Mouse (Mus musculus) left cerebral cortex, postnatal 25 days (tissue): ENCODE measurements around the gene Syt17. TPM values are rescaled to one million over a fixed set of nuclear protein-coding genes. Genes with fewer than 3 reads are reported as not detected.
A peak's percentile ranks its signal among the peaks of the same experiment; 100 is the strongest.
"Not testable (repeated sequence)": the region's sequence is repeated elsewhere in the genome, so short reads cannot be mapped to it uniquely, and the experiment has no call there.

Source experiments
- DNase-seq, 2 experiments: peaks; one replicate each; pipeline ENCODE4 v3.0.0; 2022; ENCODE audit warnings: low spot score in 2 of 2, mixed read lengths in 1 of 2
- intact Hi-C: fragments of 180-260 bp; cut with DNase I; formaldehyde crosslinking; loops from one replicate; pipeline ENCODE4 v1.15.1; 2025
- total RNA-seq, 2 experiments: library from RNA; stranded (reverse); gene quantifications; 2 replicates each; pipeline ENCODE4 v1.2.3; 2021

The Syt17 gene
- total RNA-seq, 2 experiments from 2014 or later: 61.6 to 73.9 TPM

GRCm38 (mm10) chr7:118401949-118402348 lies 46.1 kb downstream of the Syt17 start:
- intact Hi-C loops: no loop called here
- no peak for DNase-seq

GRCm38 (mm10) chr7:118399764-118400163 lies 48.3 kb downstream of the Syt17 start:
- intact Hi-C loops: loop anchor here (1.0 kb wide), 1 partner anchor 35 kb away; no protein-coding TSS in a partner anchor
- peak; percentile 78 to 96 for DNase-seq

- intact Hi-C loops: no loop called here
- peak; percentile 39 to 81 for DNase-seq
Observed at GRCm38 (mm10) chr7:118390705-118391104, 57.3 kb downstream of the Syt17 start.

- no peak for DNase-seq
- intact Hi-C loops: no loop called here
Observed at GRCm38 (mm10) chr7:118380996-118381395, 67.0 kb downstream of the Syt17 start.

GRCm38 (mm10) chr7:118380056-118380455 lies 68.0 kb downstream of the Syt17 start:
- no peak for DNase-seq
- intact Hi-C loops: no loop called here

GRCm38 (mm10) chr7:118376590-118376989 lies 71.4 kb downstream of the Syt17 start:
- DNase-seq: no peak
- intact Hi-C loops: no loop called here

- peak in 1 of 2 experiments; percentile 67 for DNase-seq
Observed at GRCm38 (mm10) chr7:118375341-118375740, 72.7 kb downstream of the Syt17 start.

GRCm38 (mm10) chr7:118371361-118371760 lies 76.7 kb downstream of the Syt17 start:
- intact Hi-C loops: no loop called here
- DNase-seq: peak in 1 of 2 experiments; percentile 80

More at GRCm38 (mm10) chr7:118375341-118375740, 72.7 kb downstream of the Syt17 start:
- intact Hi-C loops: no loop called here

- no peak for DNase-seq
- intact Hi-C loops: no loop called here
Observed at GRCm38 (mm10) chr7:118369705-118370104, 78.3 kb downstream of the Syt17 start.

- DNase-seq: no peak
- intact Hi-C loops: loop anchor here (2.0 kb wide), 2 partner anchors 53 to 63 kb away; no protein-coding TSS in a partner anchor
Observed at GRCm38 (mm10) chr7:118365902-118366301, 82.1 kb downstream of the Syt17 start.

- intact Hi-C loops: loop anchor here (2.0 kb wide), 2 partner anchors 52 to 64 kb away; no protein-coding TSS in a partner anchor
- DNase-seq: no peak
Observed at GRCm38 (mm10) chr7:118365251-118365650, 82.8 kb downstream of the Syt17 start.

GRCm38 (mm10) chr7:118364353-118365007 lies 83.5 kb downstream of the Syt17 start:
- peak; percentile 84 to 97 for DNase-seq
- intact Hi-C loops: loop anchor here (1.0 to 2.0 kb wide), 3 partner anchors 36 to 64 kb away; no protein-coding TSS in a partner anchor

GRCm38 (mm10) chr7:118363587-118364233 lies 84.3 kb downstream of the Syt17 start:
- intact Hi-C loops: loop anchor here (1.0 to 2.0 kb wide), 3 partner anchors 37 to 65 kb away; no protein-coding TSS in a partner anchor
- no peak for DNase-seq

GRCm38 (mm10) chr7:118362931-118363330 lies 85.1 kb downstream of the Syt17 start:
- DNase-seq: peak in 1 of 2 experiments; percentile 40
- intact Hi-C loops: no loop called here

GRCm38 (mm10) chr7:118362258-118362657 lies 85.8 kb downstream of the Syt17 start:
- intact Hi-C loops: no loop called here
- DNase-seq: no peak

- intact Hi-C loops: no loop called here
- DNase-seq: no peak
Observed at GRCm38 (mm10) chr7:118358977-118359376, 89.0 kb downstream of the Syt17 start.

GRCm38 (mm10) chr7:118356410-118357005 lies 91.5 kb downstream of the Syt17 start:
- intact Hi-C loops, DNase-seq: not testable (repeated sequence)

- no peak for DNase-seq
- intact Hi-C loops: no loop called here
Observed at GRCm38 (mm10) chr7:118350840-118351239, 97.2 kb downstream of the Syt17 start.

GRCm38 (mm10) chr7:118346943-118347342 lies 101.1 kb downstream of the Syt17 start:
- DNase-seq: peak in 1 of 2 experiments; percentile 61
- intact Hi-C loops: no loop called here

GRCm38 (mm10) chr7:118346432-118346831 lies 101.6 kb downstream of the Syt17 start:
- intact Hi-C loops: no loop called here
- no peak for DNase-seq
